Mouse (Mus musculus): ENCODE measurements around the gene Rps28. TPM values are rescaled to one million over a fixed set of nuclear protein-coding genes. Genes with fewer than 3 reads are reported as not detected.
A peak's percentile ranks its signal among the peaks of the same experiment; 100 is the strongest.
"Not testable (repeated sequence)": the region's sequence is repeated elsewhere in the genome, so short reads cannot be mapped to it uniquely, and the experiment has no call there.

The Rps28 gene
- 407 and 416 TPM in 2 replicates for polyA plus RNA-seq (2015; fragmentation: Nextera tagmentation; extraction: Ambion mirVana)

- Histone ChIP-seq H3K36me3 (ENCODE audit: control insufficient read depth, insufficient read depth, low read length) (peaks cover 13% of the 10 kb centered on the region; the same call in 1 of the 2 replicates), H3K4me3 (ENCODE audit: low read depth, low read length) (peak within 1 kb of the TSS; percentile 80), H3K27ac (ENCODE audit: low read length) (peak within 1 kb of the TSS; percentile 90), H3K9ac (ENCODE audit: low read depth, low read length) (peak within 1 kb of the TSS; percentile 83), H3K27me3 (ENCODE audit: control insufficient read depth, insufficient read depth, low read depth, low read length) (no peaks in the 10 kb centered on the region), H3K4me2 (ENCODE audit: low read length) (peak within 1 kb of the TSS; percentile 89), H3K9me3 (replicated peaks; ENCODE audit: control insufficient read depth, low read length, poor library complexity, severe bottlenecking) (no peaks in the 10 kb centered on the region), H3K4me1 (ENCODE audit: control insufficient read depth, insufficient read depth, low read length) (peaks cover 30% of the 10 kb centered on the region)
- WGBS: under 1% methylated on average over 51 of the region's 51 CpGs
- ATAC-seq: peak; percentile 93
Observed at GRCm38 (mm10) chr17:33824084-33824996, at the start of gene Rps28, which contains the start of gene Ndufa7. Rps28 (minus strand) TSS chr17:33824562. Ndufa7 (plus strand) TSS chr17:33824572.

GRCm38 (mm10) chr17:33873537-33873936 lies 49.2 kb upstream of the Rps28 start, which contains the start of gene Gm7029:
Gm7029 (plus strand) TSS chr17:33873837.
- H3K4me1 ChIP-seq (ENCODE audit: control insufficient read depth, insufficient read depth, low read length); H3K9me3 ChIP-seq (replicated peaks; ENCODE audit: control insufficient read depth, low read length, poor library complexity, severe bottlenecking); ATAC-seq; H3K4me2 ChIP-seq (ENCODE audit: low read length); H3K27me3 ChIP-seq (ENCODE audit: control insufficient read depth, insufficient read depth, low read depth, low read length); H3K36me3 ChIP-seq (ENCODE audit: control insufficient read depth, insufficient read depth, low read length); H3K4me3 ChIP-seq (ENCODE audit: low read depth, low read length); H3K27ac ChIP-seq (ENCODE audit: low read length); H3K9ac ChIP-seq (ENCODE audit: low read depth, low read length): not testable (repeated sequence)
- WGBS: no CpG with 5 or more reads among the region's 12 CpGs

- Histone ChIP-seq H3K4me2 (ENCODE audit: low read length) (no peak overlapping the region), H3K27me3 (ENCODE audit: control insufficient read depth, insufficient read depth, low read depth, low read length) (no peaks in the 10 kb centered on the region), H3K36me3 (ENCODE audit: control insufficient read depth, insufficient read depth, low read length) (no peaks in the 10 kb centered on the region), H3K9ac (ENCODE audit: low read depth, low read length) (no peak overlapping the region), H3K27ac (ENCODE audit: low read length) (no peak overlapping the region), H3K4me3 (ENCODE audit: low read depth, low read length) (no peak overlapping the region), H3K9me3 (replicated peaks; ENCODE audit: control insufficient read depth, low read length, poor library complexity, severe bottlenecking) (no peaks in the 10 kb centered on the region), H3K4me1 (ENCODE audit: control insufficient read depth, insufficient read depth, low read length) (no peaks in the 10 kb centered on the region)
- 41% methylated on average over 7 of the region's 9 CpGs for whole genome bisulfite sequencing
- no peak for ATAC-seq
Observed at GRCm38 (mm10) chr17:33865330-33866030, 41.1 kb upstream of the Rps28 start.

- Histone ChIP-seq H3K27ac (ENCODE audit: low read length) (no peak overlapping the region), H3K9ac (ENCODE audit: low read depth, low read length) (no peak overlapping the region), H3K4me3 (ENCODE audit: low read depth, low read length) (no peak overlapping the region), H3K27me3 (ENCODE audit: control insufficient read depth, insufficient read depth, low read depth, low read length) (no peaks in the 10 kb centered on the region), H3K4me2 (ENCODE audit: low read length) (no peak overlapping the region), H3K36me3 (ENCODE audit: control insufficient read depth, insufficient read depth, low read length) (no peaks in the 10 kb centered on the region), H3K9me3 (replicated peaks; ENCODE audit: control insufficient read depth, low read length, poor library complexity, severe bottlenecking) (no peaks in the 10 kb centered on the region), H3K4me1 (ENCODE audit: control insufficient read depth, insufficient read depth, low read length) (no peaks in the 10 kb centered on the region)
- ATAC-seq: no peak
- 65% methylated on average over 4 of the region's 4 CpGs for whole genome bisulfite sequencing
Observed at GRCm38 (mm10) chr17:33857816-33858215, 33.5 kb upstream of the Rps28 start.

- Histone ChIP-seq H3K9ac (ENCODE audit: low read depth, low read length) (no peak overlapping the region), H3K4me2 (ENCODE audit: low read length) (no peak overlapping the region), H3K9me3 (replicated peaks; ENCODE audit: control insufficient read depth, low read length, poor library complexity, severe bottlenecking) (no peaks in the 10 kb centered on the region), H3K4me3 (ENCODE audit: low read depth, low read length) (no peak overlapping the region), H3K27ac (ENCODE audit: low read length) (no peak overlapping the region), H3K36me3 (ENCODE audit: control insufficient read depth, insufficient read depth, low read length) (peaks cover 15% of the 10 kb centered on the region), H3K4me1 (ENCODE audit: control insufficient read depth, insufficient read depth, low read length) (no peaks in the 10 kb centered on the region), H3K27me3 (ENCODE audit: control insufficient read depth, insufficient read depth, low read depth, low read length) (no peaks in the 10 kb centered on the region)
- ATAC-seq: no peak
- WGBS: 82% methylated on average over 1 of the region's 1 CpGs
Observed at GRCm38 (mm10) chr17:33851331-33851730, 27.0 kb upstream of the Rps28 start.

- no peak for ATAC-seq
- 93% methylated on average over 8 of the region's 8 CpGs for WGBS
- H3K36me3 ChIP-seq (ENCODE audit: control insufficient read depth, insufficient read depth, low read length): peaks cover 15% of the 10 kb centered on the region
- no peak overlapping the region for H3K27ac ChIP-seq (ENCODE audit: low read length)
- peaks cover 17% of the 10 kb centered on the region for H3K4me1 ChIP-seq (ENCODE audit: control insufficient read depth, insufficient read depth, low read length)
- no peak overlapping the region for H3K4me2 ChIP-seq (ENCODE audit: low read length)
- no peaks in the 10 kb centered on the region for H3K9me3 ChIP-seq (replicated peaks; ENCODE audit: control insufficient read depth, low read length, poor library complexity, severe bottlenecking)
- no peaks in the 10 kb centered on the region for H3K27me3 ChIP-seq (ENCODE audit: control insufficient read depth, insufficient read depth, low read depth, low read length)
- no peak overlapping the region for H3K9ac ChIP-seq (ENCODE audit: low read depth, low read length)
- no peak overlapping the region for H3K4me3 ChIP-seq (ENCODE audit: low read depth, low read length)
Observed at GRCm38 (mm10) chr17:33848139-33848538, 23.8 kb upstream of the Rps28 start.

- Histone ChIP-seq H3K4me2 (ENCODE audit: low read length) (peak overlapping the region; percentile 69), H3K9me3 (replicated peaks; ENCODE audit: control insufficient read depth, low read length, poor library complexity, severe bottlenecking) (no peaks in the 10 kb centered on the region), H3K27ac (ENCODE audit: low read length) (no peak overlapping the region), H3K4me3 (ENCODE audit: low read depth, low read length) (peak overlapping the region; percentile 62; the same call in 1 of the 2 replicates), H3K27me3 (ENCODE audit: control insufficient read depth, insufficient read depth, low read depth, low read length) (no peaks in the 10 kb centered on the region), H3K9ac (ENCODE audit: low read depth, low read length) (0 out of 2 replicates have a peak overlapping the region, but pooled peaks have one; percentile 8), H3K4me1 (ENCODE audit: control insufficient read depth, insufficient read depth, low read length) (peaks cover 17% of the 10 kb centered on the region), H3K36me3 (ENCODE audit: control insufficient read depth, insufficient read depth, low read length) (peaks cover 9% of the 10 kb centered on the region)
- ATAC-seq: no peak
- 82% methylated on average over 1 of the region's 1 CpGs for WGBS
Observed at GRCm38 (mm10) chr17:33844196-33844595, 19.8 kb upstream of the Rps28 start.

GRCm38 (mm10) chr17:33842966-33843795 lies 18.8 kb upstream of the Rps28 start, which contains the start of gene Cd320:
Cd320 (plus strand) TSS chr17:33843091.
- 0% methylated on average over 45 of the region's 45 CpGs for WGBS
- peak; percentile 96 for ATAC-seq
- Histone ChIP-seq H3K36me3 (ENCODE audit: control insufficient read depth, insufficient read depth, low read length) (peaks cover 5% of the 10 kb centered on the region), H3K9ac (ENCODE audit: low read depth, low read length) (peak within 1 kb of the TSS; percentile 67), H3K9me3 (replicated peaks; ENCODE audit: control insufficient read depth, low read length, poor library complexity, severe bottlenecking) (no peaks in the 10 kb centered on the region), H3K27me3 (ENCODE audit: control insufficient read depth, insufficient read depth, low read depth, low read length) (no peaks in the 10 kb centered on the region), H3K4me2 (ENCODE audit: low read length) (peak within 1 kb of the TSS; percentile 69), H3K4me1 (ENCODE audit: control insufficient read depth, insufficient read depth, low read length) (peaks cover 17% of the 10 kb centered on the region), H3K4me3 (ENCODE audit: low read depth, low read length) (peak within 1 kb of the TSS; percentile 62), H3K27ac (ENCODE audit: low read length) (peak within 1 kb of the TSS; percentile 77)
